Comparison of ENCODE assay signal across 8 mouse cellular contexts in genomic region chr7:82648353-82649080, GRCm38 (mm10). TPM values are rescaled to one million over a fixed set of nuclear protein-coding genes. Genes with fewer than 3 reads are reported as not detected.
DNase-seq lines count a peak whose midpoint lies in the region; ATAC-seq and TF ChIP-seq lines count a peak whose summit lies in the region.

Gene Saxo2 (minus strand): TSS chr7:82648528.
Gene Efl1 (plus strand): TSS chr7:82648614.

- no peaks in the 10 kb centered on the region for H3K27me3 ChIP-seq in MEL (ENCODE audit: control insufficient read depth in 1 of 2, insufficient read depth in 2 of 2, low read length in 2 of 2)
- H3K27me3 ChIP-seq in cerebellum, adult 2 months (ENCODE audit: control insufficient read depth, insufficient read depth, low read length) = no peaks in the 10 kb centered on the region
- H3K27me3 ChIP-seq in lung, embryonic 16.5 days (ENCODE audit: control insufficient read depth, insufficient read depth, low read depth, low read length) = no peaks in the 10 kb centered on the region

- H3K4me2 ChIP-seq in lung, embryonic 16.5 days (ENCODE audit: low read depth, low read length) = peak within 1 kb of the TSS; percentile 69

- no peak for TF ChIP-seq EP300 in MEL (IDR thresholded peaks at IDR 0.05; ENCODE audit: low read depth in 1 of 2, low read length in 2 of 2)

- H3K79me2 ChIP-seq in MEL (ENCODE audit: control insufficient read depth, insufficient read depth, low read length, poor library complexity) = peaks cover 16% of the 10 kb centered on the region

- H3K27ac ChIP-seq in MEL (ENCODE audit: control insufficient read depth, low read depth, low read length) = peak within 1 kb of the TSS; percentile 38
- H3K27ac ChIP-seq in cerebellum, adult 2 months (ENCODE audit: insufficient read depth, low read length) = no peak within 1 kb of the TSS
- peak within 1 kb of the TSS; percentile 16; the same call in 1 of the 2 replicates for H3K27ac ChIP-seq in lung, embryonic 16.5 days (ENCODE audit: low read length)

- TF ChIP-seq RAD21 in MEL (IDR thresholded peaks at IDR 0.05; ENCODE audit: low read depth, low read length) = no peak

- no peaks in the 10 kb centered on the region for H3K9me3 ChIP-seq in MEL (replicated peaks; ENCODE audit: insufficient read depth, low read length)
- H3K9me3 ChIP-seq in lung, embryonic 16.5 days (ENCODE audit: control insufficient read depth, low read length) = no peaks in the 10 kb centered on the region

- peaks cover 0 to 12% of the 10 kb centered on the region in 2 experiments; a peak in 3 of 4 replicates for H3K36me3 ChIP-seq in MEL (ENCODE audit: control insufficient read depth in 1 of 2, insufficient read depth in 2 of 2, low read length in 2 of 2)
- no peaks in the 10 kb centered on the region for H3K36me3 ChIP-seq in lung, embryonic 16.5 days (ENCODE audit: control insufficient read depth, insufficient read depth, low read length)

- no peak for TF ChIP-seq CTCF in MEL (IDR thresholded peaks at IDR 0.05 in 2 of 3, conservative IDR thresholded peaks at IDR 0.05 in 1 of 3; ENCODE audit: control insufficient read depth in 1 of 3, insufficient read depth in 1 of 3, low read depth in 2 of 3, low read length in 3 of 3, poor library complexity in 1 of 3, severe bottlenecking in 1 of 3)
- no peak for TF ChIP-seq CTCF in cerebellum, adult 2 months (IDR thresholded peaks at IDR 0.05; ENCODE audit: borderline replicate concordance, insufficient read depth, low read depth, low read length)

- peak; percentile 99 for ATAC-seq in hematopoietic stem cell, adult 5-6 weeks (replicated peaks in 1 of 2; ENCODE audit: insufficient read depth in 1 of 2, low FRiP score in 2 of 2, low TSS enrichment in 1 of 2, low read depth in 1 of 2, poor library complexity in 2 of 2, severe bottlenecking in 2 of 2)
- peak; percentile 98 for ATAC-seq in lung, embryonic 16.5 days (ENCODE audit: low read depth)

- under 1% methylated on average over 46 of the region's 46 CpGs for WGBS in cerebellum, adult 2 months
- 0% methylated on average over 46 of the region's 46 CpGs for WGBS in lung, embryonic 16.5 days

- H3K9ac ChIP-seq in MEL (ENCODE audit: control insufficient read depth, low read depth, low read length, poor library complexity, severe bottlenecking) = peak within 1 kb of the TSS; percentile 77
- H3K9ac ChIP-seq in lung, embryonic 16.5 days (ENCODE audit: low read length) = peak within 1 kb of the TSS; percentile 79

- no peaks in the 10 kb centered on the region; a peak in 1 of 4 replicates for H3K4me1 ChIP-seq in MEL (ENCODE audit: control insufficient read depth in 1 of 2, insufficient read depth in 2 of 2, low read length in 2 of 2)
- H3K4me1 ChIP-seq in cerebellum, adult 2 months (ENCODE audit: control insufficient read depth, insufficient read depth, low read length) = no peaks in the 10 kb centered on the region; the same call in 1 of the 2 replicates
- H3K4me1 ChIP-seq in lung, embryonic 16.5 days (replicated peaks; ENCODE audit: control insufficient read depth, insufficient read depth, low read length) = peaks cover 7% of the 10 kb centered on the region; the same call in 1 of the 2 replicates

- peak; percentile 96 for DNase-seq in MEL (ENCODE audit: low read depth, low spot score)
- peak; percentile 94 to 95 for DNase-seq in cerebellum, adult 2 months
- DNase-seq in forelimb bud, embryonic 11.5 days (ENCODE audit: low read depth, low spot score) = peak; percentile 92
- peak; percentile 90 for DNase-seq in layer of hippocampus, adult 9-10 months (ENCODE audit: low spot score)
- peak; percentile 68 for DNase-seq in ovary, postnatal 10 days (ENCODE audit: low spot score)
- peak; percentile 94 to 98 for DNase-seq in thymus, postnatal 10 days (ENCODE audit: low spot score in 2 of 2)

- peak within 1 kb of the TSS; percentile 86 to 94 for H3K4me3 ChIP-seq in MEL (ENCODE audit: control insufficient read depth in 1 of 2, insufficient read depth in 1 of 2, low read depth in 2 of 2, low read length in 2 of 2)
- H3K4me3 ChIP-seq in cerebellum, adult 2 months (replicated peaks; ENCODE audit: insufficient read depth, low read depth, low read length) = peak within 1 kb of the TSS; percentile 73
- H3K4me3 ChIP-seq in lung, embryonic 16.5 days (ENCODE audit: low read length) = peak within 1 kb of the TSS; percentile 81

- TF ChIP-seq POLR2A in MEL (IDR thresholded peaks at IDR 0.05; ENCODE audit: control insufficient read depth in 1 of 2, insufficient read depth in 1 of 2, low read depth in 1 of 2, low read length in 2 of 2, poor library complexity in 1 of 2) = peak; percentile 65 to 66; a peak in 3 of 4 replicates
- peak; percentile 51; the same call in 1 of the 2 replicates for TF ChIP-seq POLR2A in cerebellum, adult 2 months (IDR thresholded peaks at IDR 0.05; ENCODE audit: borderline replicate concordance, insufficient read depth, low read length)

TF ChIP-seq in MEL, 35 proteins besides CTCF, POLR2A, EP300 and RAD21:
- no peak for TF ChIP-seq ZC3H11A (IDR thresholded peaks at IDR 0.05; ENCODE audit: low read depth, low read length)
- no peak for TF ChIP-seq ETS1 (IDR thresholded peaks at IDR 0.05; ENCODE audit: low read depth, low read length)
- peak; percentile 86 for TF ChIP-seq ELF1 (IDR thresholded peaks at IDR 0.05; ENCODE audit: low read depth, low read length)
- 0 out of 2 replicates have a peak, but pooled peaks have one; percentile 9 for TF ChIP-seq NRF1 (IDR thresholded peaks at IDR 0.05; ENCODE audit: insufficient read depth, low read depth, low read length, poor library complexity, severe bottlenecking)
- no peak for TF ChIP-seq ZMIZ1 (IDR thresholded peaks at IDR 0.05; ENCODE audit: low read depth, low read length)
- TF ChIP-seq MXI1 (IDR thresholded peaks at IDR 0.05; ENCODE audit: low read depth, low read length) = peak; percentile 98
- TF ChIP-seq RCOR1 (IDR thresholded peaks at IDR 0.05; ENCODE audit: low read depth, low read length) = 0 out of 2 replicates have a peak, but pooled peaks have one; percentile 20
- TF ChIP-seq MYC (IDR thresholded peaks at IDR 0.05; ENCODE audit: low read depth, low read length) = 0 out of 2 replicates have a peak, but pooled peaks have one; percentile 28
- TF ChIP-seq HCFC1 (IDR thresholded peaks at IDR 0.05; ENCODE audit: low read depth, low read length) = peak; percentile 87
- peak; percentile 98 for TF ChIP-seq SIN3A (IDR thresholded peaks at IDR 0.05; ENCODE audit: low read length)
- peak; percentile 69; the same call in 1 of the 2 replicates for TF ChIP-seq USF1 (IDR thresholded peaks at IDR 0.05; ENCODE audit: low read depth, low read length)
- TF ChIP-seq E2F4 (IDR thresholded peaks at IDR 0.05; ENCODE audit: borderline replicate concordance, low read depth, low read length) = no peak
- TF ChIP-seq TBP (IDR thresholded peaks at IDR 0.05; ENCODE audit: low read depth, low read length) = 0 out of 2 replicates have a peak, but pooled peaks have one; percentile 10
- TF ChIP-seq UBTF (IDR thresholded peaks at IDR 0.05; ENCODE audit: borderline replicate concordance, insufficient read depth, low read depth, low read length) = no peak
- peak; percentile 31; the same call in 1 of the 2 replicates for TF ChIP-seq CHD2 (IDR thresholded peaks at IDR 0.05; ENCODE audit: low read length)
- TF ChIP-seq MAX (IDR thresholded peaks at IDR 0.05; ENCODE audit: low read length) = peak; percentile 53; the same call in 1 of the 2 replicates
- TF ChIP-seq GABPA (IDR thresholded peaks at IDR 0.05; ENCODE audit: low read depth, low read length) = no peak
- TF ChIP-seq NELFE (IDR thresholded peaks at IDR 0.05; ENCODE audit: low read depth, low read length) = peak; percentile 57

RNA-seq across cellular contexts. Expression of gene Saxo2, which starts in this region (rescaled TPM):
- 0.85 and 1.5 TPM in 2 replicates for total RNA-seq in MEL (2012; rRNA removed)
- polyA plus RNA-seq in MEL (2012; ENCODE audit: insufficient read depth in 1 of 2, insufficient read length in 2 of 2, low read depth in 1 of 2, low replicate concordance in 2 of 2, missing spikeins in 1 of 2) = 1 to 10 TPM in 1 of 2 experiments, not detected in 1; 2.7 TPM
- 11.4 and 11.9 TPM in 2 replicates for polyA plus RNA-seq in cerebellum, adult 2 months (2012; rRNA removed)
- 0.55 and 0.81 TPM in 2 replicates for total RNA-seq in hematopoietic stem cell, adult 5-6 weeks (2017)
- polyA plus RNA-seq in lung, embryonic 16.5 days (2015; fragmentation: Nextera tagmentation; extraction: Ambion mirVana) = 12.0 and 12.7 TPM in 2 replicates

RNA-seq across cellular contexts. Expression of gene Efl1, which starts in this region (rescaled TPM):
- total RNA-seq in MEL (2012; rRNA removed) = 11.5 and 12.6 TPM in 2 replicates
- 10 to 100 TPM in 1 of 2 experiments, not detected in 1; 15.6 TPM for polyA plus RNA-seq in MEL (2012; ENCODE audit: insufficient read depth in 1 of 2, insufficient read length in 2 of 2, low read depth in 1 of 2, low replicate concordance in 2 of 2, missing spikeins in 1 of 2)
- polyA plus RNA-seq in cerebellum, adult 2 months (2012; rRNA removed) = 8.9 and 9.2 TPM in 2 replicates
- total RNA-seq in hematopoietic stem cell, adult 5-6 weeks (2017) = 23.8 and 34.4 TPM in 2 replicates
- 21.1 and 21.2 TPM in 2 replicates for polyA plus RNA-seq in lung, embryonic 16.5 days (2015; fragmentation: Nextera tagmentation; extraction: Ambion mirVana)
